Mouse (Mus musculus) retina, adult 2 months (tissue): ENCODE data around the gene Zfp78.

Experiments
- DNase-seq: peaks from one replicate; pipeline ENCODE4 v3.0.0-alpha.2; 2012; ENCODE audit warnings: low read depth, low spot score

Zfp78 gene

GRCm38 (mm10) chr7:6388971-6389370 is 25.9 kb downstream of the Zfp78 start:
- DNase-seq = no peak

GRCm38 (mm10) chr7:6389449-6389848 is 26.4 kb downstream of the Zfp78 start:
- DNase-seq = no peak

GRCm38 (mm10) chr7:6397996-6398975 is 35.2 kb downstream of the Zfp78 start, which contains the start of gene Smim17:
Gene Smim17 (plus strand): TSS chr7:6398715.
- peak; percentile 60 for DNase-seq

- no peak for DNase-seq
These were observed 47.0 kb downstream of the Zfp78 start, which contains the start of gene Gm20715 for GRCm38 (mm10) chr7:6410043-6410442. Gene Gm20715 (plus strand): TSS chr7:6410277.

DNA sequence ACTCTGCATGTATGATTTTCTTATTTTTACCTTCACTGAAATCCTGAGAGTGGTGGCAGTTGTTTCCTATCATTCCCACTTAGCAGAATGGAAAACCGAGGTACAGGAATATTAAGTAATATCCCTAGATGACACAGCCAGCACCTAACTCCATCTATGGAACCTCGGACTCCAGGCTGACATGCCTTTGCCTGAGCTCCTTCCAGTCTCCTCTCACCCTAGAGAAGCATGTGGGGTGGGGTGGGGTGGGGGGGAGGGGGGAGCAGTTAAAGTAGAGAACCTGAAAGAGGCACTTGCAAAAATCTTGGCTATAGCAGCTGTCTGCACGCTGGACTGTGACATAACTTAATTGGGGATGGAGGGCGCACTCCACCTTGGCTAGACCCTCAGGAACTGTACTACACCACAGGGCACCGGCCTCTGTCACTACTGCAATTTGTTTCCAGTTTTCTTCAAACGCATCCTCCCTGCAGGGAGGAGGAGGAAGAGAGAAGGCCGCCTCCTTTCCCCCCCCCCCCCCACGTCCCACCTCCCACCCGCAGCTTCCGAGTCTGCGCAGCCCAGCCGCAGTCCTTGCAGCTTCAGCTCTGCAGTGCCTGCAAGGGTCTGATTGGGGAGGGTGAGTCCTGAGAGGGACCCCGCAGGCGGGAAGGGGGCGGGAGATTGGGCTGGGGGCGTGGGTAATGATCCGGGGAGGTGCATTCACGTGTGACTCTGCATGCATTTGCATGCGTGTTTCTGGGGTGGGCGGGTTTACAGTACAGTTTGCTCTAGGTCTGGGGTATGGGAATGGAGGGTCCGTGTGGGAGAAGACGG is 51.8 kb downstream of the Zfp78 start:
- DNase-seq = no peak

GRCm38 (mm10) chr7:6415442-6415787 is 52.3 kb downstream of the Zfp78 start:
- no peak for DNase-seq

DNA sequence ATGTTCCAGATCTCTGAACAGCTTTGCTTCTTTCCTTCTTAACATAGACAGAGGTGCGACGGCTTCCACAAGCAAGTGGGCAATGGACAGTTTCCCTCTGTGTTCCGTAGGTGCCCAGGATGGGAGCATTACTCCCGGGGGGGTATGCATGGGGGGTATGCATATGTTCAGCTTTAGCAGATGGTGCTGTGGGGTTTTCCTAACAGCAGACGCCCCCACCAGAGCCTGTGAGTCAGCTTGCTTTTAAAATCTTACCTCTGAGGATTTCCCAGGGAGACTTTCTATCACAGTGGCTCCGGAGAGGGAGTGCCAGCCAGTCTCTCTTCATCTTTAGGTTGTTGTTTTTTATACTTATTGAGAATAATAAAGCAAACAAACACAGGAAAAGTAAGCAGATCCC is 56.8 kb downstream of the Zfp78 start:
- no peak for DNase-seq

DNA sequence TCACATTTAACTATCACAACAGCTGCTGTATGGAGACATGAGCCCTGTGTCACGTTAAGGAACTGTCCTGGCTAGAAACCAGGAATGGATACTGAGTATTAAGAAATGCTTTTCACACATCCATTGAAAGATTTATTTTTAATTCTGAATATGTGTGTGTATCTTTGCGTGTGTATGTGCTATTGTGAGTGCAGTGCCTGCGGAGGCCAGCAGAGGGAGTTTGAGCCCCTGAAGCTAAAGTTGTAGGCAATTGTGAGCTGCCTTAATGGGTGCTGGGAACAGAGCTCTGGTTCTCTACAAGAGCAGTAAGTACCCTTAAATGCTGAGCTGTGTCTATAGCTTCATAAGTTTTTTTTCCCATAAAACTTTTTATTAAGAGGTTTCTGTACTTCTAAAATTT is 66.3 kb downstream of the Zfp78 start:
- no peak for DNase-seq

DNA sequence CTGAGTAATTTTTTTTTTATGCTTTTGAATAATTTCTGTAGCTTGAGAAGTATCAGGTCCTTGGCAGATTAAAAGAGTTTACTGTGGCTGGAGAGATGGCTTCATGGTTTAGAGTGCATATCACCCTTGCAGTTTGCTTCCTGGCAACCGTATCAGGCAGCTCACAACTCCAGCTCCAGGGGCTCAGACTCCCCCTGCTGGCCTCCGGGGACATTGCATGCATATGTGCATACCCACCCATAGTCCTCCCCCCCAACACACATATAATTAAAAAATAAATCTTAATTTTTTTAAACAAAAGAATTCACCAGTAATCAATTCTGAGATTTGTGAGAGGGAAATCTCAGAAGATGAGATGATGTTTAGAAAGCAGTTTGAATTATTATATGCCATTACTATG is 67.3 kb downstream of the Zfp78 start:
- no peak for DNase-seq
